Mouse (Mus musculus): Measurements from ENCODE around the gene Racgap1.

Racgap1 gene

DNA sequence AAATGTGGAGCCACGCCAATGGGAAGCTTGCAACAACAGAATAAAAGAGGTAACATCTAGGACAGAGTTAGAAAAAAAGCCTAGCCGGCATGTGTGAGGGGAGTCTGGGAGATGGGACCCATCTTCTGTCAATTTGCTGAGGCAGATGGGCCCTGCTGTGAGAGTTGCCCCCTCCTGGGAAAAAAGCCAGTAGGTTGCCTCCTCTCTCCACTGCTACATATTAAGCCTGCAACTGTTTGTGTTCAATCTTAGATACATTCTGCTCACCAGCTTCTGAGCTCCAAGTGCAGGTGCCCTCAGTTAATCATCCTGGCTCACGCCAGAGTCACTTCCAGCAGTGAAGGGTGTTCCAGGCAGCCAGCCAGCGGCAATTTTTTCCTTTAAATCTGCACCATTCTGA lies 31.6 kb downstream of the Racgap1 start:
- no peak for DNase-seq (ENCODE audit: low spot score in 2 of 2)

DNA sequence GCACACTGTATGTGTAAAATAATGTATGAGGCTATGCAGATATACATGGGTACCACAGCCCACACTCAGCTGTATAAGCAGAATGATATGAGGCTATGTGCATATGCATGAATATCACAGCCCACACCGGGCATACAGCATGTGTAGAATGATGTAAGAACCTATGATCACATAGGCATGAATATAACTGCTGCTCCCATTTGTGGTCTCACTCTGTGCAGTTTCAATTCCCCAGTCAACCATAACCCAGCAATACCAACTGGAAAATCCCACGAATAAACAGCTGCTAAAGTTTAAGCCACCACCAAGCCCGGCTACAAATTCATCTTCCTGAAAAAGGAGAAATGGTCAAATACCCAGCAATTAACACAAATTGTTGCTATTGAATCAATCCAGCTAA lies 32.9 kb downstream of the Racgap1 start:
- DNase-seq (ENCODE audit: low spot score in 2 of 2) = no peak

DNA sequence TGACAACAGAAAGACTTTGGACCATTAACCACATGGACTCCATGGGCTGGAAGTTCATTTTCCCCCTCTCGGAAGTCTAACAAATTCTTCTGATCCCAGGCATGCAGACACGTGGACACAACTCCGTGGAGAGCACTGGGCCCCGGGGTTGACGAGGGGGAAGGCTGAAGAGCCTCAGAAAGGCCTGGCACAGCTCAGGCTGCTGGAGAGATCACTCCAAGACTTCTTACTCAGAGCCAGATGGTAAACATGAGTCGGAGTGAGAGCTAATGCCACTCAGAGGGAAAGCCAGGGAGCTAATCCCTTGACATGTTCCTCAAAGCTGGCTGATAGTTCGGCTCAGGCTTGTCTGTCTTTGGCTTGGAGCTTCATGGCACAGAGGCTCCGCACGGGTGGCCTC lies 36.2 kb downstream of the Racgap1 start:
- no peak for DNase-seq (ENCODE audit: low spot score in 2 of 2)

DNA sequence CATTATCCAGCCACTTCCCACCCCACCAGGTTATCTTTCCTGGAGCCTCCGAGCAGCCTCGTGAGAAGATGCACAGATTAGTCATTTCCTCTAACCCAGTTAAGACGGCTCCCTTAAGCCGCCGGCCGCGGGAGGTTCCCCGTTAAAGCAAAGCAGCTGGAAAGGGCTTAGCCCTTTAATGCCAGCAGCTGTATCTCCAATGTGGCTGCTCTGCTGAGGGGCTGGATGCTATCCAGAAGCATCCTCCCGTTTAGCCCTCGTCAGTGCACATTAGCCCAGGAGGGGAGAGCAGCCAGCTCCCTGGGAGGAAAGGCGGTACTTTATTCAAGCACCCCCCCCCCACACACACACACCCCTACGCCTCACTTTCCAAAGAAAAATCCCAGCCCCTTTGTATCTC lies 36.7 kb downstream of the Racgap1 start:
- no peak for DNase-seq (ENCODE audit: low spot score in 2 of 2)

DNA sequence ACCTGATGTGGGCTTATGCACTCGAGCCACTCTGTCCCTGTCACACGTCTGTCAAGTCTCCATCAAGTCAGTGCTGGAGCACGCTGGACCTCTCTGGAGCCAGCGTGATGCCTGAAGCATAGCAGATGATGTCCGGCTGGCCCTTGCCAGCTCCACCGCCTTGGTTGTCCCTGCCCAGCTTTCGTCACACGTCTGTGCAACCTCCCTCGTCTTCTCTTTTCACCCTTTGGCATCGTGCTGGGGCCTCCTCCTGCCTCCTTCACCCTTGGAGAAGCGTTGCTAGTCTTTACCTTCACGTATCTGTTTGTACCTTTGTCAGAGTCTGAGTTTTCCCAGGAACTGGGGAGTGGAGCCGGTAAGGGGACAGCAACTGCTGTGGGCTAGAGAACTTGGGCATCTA lies 37.2 kb downstream of the Racgap1 start:
- no peak for DNase-seq (ENCODE audit: low spot score in 2 of 2)

DNA sequence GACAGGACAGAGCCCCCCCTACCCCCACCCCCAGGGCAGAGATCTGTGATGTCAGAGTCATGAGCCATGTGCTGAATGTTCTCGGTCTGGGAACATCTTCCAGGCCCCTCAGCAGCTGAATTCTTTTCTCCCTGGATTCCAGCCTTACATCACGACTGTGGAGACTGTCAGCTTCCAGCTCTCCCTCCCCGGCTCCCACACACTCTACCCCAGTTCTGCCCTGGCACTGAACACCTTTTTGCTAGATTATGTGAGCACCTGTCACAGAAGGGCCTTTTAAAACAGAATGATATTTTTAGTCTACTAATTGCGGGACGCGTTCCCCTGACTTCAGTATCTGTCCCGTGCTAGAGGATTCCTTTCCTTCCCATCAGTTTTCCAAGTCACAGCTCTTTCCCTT lies 39.9 kb downstream of the Racgap1 start:
- peak in 1 of 2 experiments; percentile 36 for DNase-seq (ENCODE audit: low spot score in 2 of 2)

DNA sequence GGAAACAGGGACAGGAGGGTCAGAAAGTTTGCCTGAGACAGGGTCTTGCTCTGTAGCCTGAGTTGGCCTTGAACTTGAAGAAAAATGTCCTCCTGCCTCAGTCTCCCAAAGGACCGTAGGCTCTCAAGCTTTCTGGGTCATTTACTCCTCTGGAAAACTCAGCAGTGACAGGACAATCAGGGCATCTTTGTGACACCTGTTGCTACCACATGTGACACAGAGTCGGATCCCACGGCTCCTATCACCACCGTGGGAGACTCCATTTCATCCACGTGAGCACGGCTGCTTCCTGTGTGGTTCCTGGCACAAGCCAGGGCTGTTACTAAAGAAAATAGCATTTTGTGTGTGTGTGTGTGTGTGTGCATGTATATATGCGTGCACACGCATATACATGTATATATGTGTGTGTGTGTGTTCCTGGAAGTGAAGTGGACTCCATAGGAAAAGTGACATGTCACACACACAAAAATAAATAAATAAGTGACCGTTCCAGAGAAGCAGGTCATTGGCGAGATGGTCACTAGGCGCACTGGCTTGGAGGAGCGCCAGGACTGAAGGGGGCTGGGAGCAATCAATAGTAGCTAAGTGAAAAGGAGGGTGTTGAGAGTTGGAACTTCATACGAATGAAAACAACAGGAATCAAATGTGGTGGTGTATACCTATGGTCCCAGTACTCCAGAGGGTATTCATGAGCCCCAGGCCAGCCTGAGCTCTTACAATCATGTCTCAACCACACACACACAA lies 42.9 kb downstream of the Racgap1 start:
- DNase-seq (ENCODE audit: low spot score in 2 of 2) = no peak

DNA sequence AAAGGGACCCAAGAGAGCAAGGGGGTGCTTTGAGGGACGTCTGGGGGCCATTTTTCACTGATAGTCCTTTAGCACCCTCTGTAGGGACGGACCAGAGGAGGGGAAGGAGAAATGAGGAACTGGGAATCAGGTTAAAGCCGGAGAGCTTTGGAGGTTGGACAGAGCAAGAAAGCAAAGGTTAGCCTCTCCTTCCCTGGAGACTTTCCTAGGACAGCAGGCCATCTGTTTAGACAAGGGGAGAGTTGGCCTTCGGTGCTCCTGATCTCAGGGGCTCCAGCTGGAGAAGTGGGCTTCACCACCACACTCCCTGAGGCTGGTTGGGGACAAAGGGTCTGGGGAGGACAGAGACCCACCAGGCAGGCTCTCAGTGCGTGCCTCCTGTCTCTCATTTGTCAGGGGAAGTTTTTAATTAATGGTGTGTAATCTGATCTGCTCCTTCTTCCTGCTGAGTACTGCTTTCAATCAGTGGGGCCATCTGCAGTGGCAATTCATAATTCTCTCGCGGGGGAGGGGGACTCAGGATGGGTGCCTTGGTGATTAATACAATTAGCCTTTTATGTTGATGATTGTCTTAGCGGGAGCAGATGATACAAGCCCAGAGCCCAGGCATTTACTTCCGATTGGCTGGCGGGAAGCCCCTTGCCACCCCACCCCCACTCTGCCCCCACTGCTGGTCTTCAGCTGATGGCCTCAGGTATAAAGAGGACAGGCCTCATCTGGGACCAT lies 43.9 kb downstream of the Racgap1 start:
- DNase-seq (ENCODE audit: low spot score in 2 of 2) = no peak

DNA sequence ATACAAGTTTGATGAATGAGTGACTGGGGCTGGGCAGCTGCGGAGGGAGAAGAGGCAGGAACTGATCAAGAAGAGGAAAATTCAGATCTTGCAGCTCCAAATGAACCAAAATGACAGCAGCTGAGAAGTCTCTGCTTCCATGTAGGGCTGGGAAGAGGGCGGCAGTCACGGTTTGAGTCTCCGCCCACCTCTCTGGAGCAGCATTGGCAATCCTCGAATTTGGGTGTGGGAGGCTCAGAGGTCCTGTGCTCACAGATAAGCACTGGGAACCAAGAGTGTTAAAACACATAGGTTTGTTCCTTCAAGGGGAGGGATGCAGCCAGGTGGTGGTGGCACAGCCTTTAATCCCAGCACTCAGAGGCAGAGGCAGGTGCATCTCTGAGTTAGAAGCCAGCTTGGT lies 44.9 kb downstream of the Racgap1 start:
- peak in 1 of 2 experiments; percentile 62 for DNase-seq (ENCODE audit: low spot score in 2 of 2)

DNA sequence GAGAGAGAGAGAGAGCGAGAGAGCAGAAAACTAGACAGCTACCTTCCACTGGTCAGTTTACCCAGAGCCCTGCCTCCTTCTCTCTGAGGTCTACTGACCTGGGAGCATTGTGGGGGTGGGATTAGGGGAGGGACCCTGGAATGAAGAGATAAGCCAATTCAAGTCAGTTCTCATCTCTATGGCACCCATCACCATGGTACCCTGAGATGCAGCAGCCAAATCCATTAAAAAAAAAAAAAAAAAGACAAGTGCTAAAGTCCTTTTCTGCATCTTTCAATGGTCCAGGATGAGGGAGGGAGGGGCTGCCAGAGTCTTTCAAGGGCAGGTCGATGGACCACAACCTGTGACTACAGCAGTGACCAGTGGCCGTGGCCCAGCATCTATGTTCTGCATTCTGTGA lies 45.9 kb downstream of the Racgap1 start:
- DNase-seq (ENCODE audit: low spot score in 2 of 2) = no peak

DNA sequence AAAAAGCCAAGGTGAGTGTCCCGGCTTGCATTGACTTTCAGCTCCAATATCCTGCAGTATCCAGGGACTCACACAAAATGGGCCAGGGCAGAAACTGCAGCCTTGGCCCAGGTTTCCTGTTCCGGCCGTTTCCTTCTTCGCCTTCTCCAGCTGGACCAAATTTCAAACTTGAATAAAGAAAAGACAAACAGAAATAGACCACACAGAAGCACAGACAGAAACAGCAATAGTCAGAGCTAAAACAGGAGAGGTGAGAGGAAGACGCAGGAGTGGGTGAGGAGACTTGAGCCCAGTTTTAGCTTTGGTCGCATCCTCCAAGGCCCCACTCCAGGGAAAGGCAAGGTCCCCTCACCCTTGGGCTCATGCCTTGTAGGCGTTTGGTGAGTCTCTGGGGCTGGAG lies 48.2 kb downstream of the Racgap1 start:
- peak in 1 of 2 experiments; percentile 38 for DNase-seq (ENCODE audit: low spot score in 2 of 2)

DNA sequence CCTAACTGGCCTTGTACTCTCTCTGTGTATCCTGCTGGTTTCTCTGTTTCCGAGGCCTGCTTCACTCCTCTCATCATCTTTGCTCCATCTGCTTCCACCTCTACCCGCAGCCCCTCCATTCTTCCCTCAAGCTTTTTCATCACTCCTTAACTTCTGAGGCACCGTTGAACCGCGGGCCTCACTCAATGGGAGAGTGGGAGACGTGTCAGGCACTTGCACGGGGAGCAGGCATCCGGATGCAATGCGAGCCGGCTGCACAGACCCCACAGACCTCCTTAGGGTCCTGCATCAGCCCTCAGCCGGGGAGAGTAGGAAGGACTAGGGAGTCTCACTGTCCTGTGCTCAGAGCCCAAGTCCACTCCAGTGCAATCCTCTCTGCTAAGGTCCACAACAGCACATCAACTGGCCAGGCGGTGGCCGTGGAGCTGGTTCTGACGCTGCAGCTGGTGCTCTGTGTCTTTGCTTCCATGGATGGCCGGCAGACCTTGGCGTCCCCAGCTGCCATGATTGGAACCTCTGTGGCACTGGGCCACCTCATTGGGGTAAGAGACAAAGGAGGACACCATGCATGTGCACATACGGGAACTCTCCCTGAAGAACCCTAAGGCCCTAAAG lies 49.1 kb downstream of the Racgap1 start:
- DNase-seq (ENCODE audit: low spot score in 2 of 2) = no peak

DNA sequence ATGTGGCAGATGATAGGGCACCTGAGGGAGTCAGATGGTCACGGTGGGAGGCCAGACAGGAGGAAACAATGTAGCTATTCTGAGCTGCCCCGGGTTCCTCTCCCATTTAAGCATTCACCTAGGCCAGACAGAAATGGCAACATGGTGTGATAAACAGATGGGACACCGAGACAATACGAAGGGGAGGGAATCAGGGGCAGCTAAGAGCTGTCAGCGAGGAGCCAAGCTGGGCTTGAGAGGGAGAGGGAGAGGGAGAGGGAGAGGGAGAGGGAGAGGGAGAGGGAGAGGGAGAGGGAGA lies 49.7 kb downstream of the Racgap1 start:
- no peak for DNase-seq (ENCODE audit: low spot score in 2 of 2)

DNA sequence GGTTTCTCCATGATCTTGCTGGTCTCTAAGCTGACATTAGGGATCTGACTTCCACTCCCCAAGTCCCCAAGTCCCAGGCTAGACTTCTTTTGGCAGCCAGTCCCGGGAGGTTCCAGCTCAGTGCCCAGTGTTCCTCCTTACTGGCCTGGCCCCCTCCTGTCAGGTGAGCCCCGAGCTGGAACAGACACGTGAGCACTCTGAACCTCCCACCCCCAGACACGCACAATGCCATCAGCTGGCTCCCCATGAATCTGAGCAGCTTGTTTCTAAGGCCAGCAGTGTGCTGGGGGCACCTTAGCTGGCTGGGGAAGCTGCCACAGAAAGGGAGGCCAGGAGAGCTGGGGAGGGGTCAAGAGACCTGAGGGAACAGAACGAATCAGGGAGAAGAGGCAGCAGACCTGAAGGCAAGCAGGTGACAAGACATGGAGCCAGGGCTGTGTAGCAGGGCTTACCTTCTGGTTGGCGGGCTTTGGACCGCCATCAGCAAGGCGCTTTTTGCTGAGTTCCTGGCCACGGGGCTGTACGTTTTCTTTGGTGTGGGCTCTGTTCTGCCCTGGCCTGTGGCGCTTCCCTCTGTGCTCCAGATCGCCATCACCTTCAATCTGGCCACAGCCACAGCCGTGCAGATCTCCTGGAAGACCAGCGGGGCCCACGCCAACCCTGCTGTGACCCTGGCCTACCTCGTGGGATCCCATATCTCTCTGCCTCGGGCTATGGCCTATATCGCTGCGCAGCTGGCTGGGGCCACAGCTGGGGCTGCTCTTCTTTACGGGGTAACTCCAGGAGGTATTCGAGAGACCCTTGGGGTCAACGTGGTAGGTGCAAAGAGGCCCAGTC lies 50.3 kb downstream of the Racgap1 start, which contains the start of gene Aqp6:
Aqp6 (plus strand) TSS at position 415 of the 837 bp plus-strand sequence.
- no peak for DNase-seq (ENCODE audit: low spot score in 2 of 2)

DNA sequence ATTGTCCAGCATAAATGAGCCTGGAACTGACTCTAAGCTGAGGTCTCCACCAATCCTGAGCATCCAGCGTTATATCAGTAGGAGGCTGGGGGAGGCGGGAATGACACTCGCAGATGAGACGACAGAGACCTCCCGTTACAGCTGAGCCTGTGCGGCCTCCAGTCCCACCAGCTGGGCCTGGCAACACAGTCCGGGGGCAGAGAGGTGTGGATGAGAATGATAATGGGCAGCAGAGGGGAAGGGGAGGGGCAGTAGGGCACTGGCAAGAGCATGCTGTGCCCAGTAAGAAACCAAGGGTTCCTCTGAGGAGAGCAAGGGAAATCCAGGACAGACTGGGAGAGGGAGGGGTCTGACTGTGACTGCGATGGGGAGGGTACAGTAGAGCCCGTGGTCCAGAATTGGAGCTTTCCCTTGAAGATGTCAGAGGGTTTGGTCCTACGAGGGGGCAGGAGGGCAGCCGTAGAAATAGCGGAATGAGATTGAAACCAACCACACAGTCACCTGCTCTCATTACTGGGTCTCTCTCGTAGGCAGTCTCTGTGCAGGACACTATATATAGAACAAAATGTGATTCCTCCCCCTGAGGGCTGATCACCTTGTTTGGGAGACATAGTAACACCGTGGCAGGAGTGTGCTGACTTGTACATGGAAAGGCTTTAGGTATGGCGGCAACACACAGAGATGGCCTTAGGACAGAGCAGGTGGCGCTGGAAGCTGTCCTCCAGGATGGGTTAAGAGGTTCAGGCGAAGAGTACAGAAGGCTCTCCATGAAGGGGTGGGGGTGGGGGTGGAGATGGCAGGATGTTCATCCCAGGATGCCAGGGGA lies 52.0 kb downstream of the Racgap1 start:
- DNase-seq (ENCODE audit: low spot score in 2 of 2) = no peak

DNA sequence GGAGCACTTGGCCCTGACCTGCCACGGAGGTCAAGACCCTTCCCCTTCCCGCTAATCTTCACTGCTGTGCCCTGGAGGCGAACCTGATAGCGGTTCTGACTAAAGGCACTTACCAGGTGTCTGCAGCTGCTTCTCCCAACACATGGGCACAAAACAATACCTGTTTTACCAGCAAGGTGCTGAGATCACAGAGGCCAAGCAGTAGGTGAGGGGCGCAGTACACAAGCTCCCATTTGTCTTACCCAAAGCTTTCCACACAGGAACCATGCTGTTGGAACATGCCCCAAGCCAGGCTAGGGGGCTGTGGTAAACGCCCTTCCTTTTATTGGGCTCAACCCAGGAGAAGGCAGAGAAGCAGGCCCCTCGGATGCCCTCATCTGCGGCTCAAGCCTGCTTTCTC lies 53.9 kb downstream of the Racgap1 start:
- no peak for DNase-seq (ENCODE audit: low spot score in 2 of 2)

DNA sequence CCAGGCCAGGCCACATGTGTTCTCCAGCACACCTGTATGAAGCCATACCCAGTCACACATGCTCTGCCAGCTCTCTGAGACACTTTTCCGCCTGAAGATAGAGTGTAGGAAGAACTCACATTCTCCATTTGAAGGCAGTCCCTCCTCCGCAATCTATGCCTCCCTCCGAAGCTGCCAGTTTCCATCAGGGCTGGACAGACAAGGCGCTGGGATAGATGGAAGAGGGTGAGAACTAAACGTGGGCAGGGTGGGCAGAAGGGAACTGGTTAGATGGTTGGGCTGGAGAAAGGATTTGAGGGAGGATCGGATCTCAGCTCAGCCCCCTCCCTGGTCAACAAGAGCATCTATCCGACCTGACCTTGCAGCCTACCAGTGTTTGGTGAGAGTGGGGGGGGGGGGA lies 54.6 kb downstream of the Racgap1 start:
- no peak for DNase-seq (ENCODE audit: low spot score in 2 of 2)

DNA sequence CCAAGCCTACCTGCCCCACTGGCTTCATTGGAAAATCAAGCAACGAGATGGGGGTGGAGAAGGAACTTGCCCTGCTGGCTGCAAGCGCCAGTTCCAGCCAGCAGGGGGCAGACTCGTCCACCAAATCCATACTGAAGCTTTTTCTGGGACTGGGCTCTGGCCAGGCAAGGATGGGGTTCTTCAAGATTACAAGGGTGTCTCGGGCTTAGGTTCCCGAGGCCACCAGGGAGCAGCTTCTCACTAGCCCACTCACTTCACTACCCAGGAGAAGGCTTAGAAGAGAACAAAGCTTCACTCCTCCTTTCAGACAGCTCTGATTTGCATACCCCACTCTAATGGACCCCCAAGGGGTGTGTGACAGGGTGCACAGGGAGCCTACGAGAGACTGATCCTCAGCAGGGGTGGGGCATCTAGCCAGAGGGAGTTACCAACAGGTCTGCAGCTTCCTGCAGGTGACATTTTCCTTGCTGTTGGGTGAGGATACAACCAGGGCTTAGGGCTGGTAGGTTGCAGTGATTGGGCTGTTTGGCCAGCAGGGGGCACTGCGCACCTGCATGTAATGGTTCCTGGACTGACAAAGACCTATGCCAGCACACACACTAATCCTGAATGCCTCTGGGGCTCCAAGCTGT lies 55.3 kb downstream of the Racgap1 start:
- peak; percentile 88 to 92 for DNase-seq (ENCODE audit: low spot score in 2 of 2)

DNA sequence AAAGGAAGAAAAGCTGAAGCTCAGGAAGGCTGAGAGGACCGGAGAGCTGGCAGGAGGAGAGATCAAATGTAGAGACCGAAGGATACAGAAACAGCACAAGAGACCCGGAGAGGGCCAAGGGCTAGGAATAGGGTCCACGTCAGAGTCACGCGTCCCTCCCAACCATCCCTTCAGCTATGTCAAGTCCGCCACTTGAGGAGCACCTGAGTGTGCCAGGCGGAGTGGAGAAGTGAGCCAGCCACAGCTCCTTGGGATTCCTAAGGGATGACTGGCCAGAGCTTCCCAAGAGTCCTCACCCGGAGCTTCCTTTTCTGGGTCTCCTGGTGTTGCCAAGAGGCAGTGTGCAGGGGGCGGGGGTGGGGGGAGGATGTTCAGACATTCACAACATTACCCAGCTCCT lies 56.5 kb downstream of the Racgap1 start:
- DNase-seq (ENCODE audit: low spot score in 2 of 2) = no peak

DNA sequence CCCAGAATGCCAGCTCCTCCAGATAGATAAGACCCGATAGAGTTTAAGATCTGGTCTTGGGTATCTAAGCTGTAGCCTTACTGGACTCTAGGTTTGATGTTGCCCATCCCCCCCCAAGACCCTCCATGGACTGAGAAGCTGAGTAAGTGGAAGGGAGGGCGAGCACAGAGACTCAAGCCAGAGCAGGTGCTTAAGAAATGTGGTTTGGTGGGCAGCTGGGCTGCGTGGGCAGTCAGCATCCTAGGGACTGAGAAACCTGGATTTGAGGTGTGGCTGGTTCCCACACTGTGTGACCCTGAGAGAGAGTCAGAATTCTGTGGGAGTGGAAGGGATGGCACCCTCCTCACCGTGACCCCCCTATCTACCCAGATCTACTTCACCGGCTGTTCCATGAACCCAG lies 58.6 kb downstream of the Racgap1 start:
- no peak for DNase-seq (ENCODE audit: low spot score in 2 of 2)

DNA sequence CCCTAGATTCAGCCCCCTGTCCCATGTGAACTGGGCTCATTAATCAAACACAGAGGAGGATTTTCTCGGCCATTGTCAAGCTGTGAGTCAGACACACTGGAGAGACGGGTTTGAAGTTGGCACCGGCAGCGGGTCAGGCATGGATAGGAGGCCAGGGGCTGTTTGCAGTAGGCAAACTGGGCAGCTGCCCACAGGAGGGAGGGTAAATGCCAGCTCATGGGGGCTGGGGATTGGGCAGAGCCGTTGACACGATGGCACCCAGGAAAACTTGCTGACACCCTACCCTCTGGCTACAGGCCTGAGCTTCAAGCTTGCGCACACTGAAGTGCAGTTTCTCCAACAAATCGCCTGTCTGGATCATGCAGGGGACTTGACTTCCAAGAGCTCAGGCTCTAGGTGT lies 59.3 kb downstream of the Racgap1 start:
- no peak for DNase-seq (ENCODE audit: low spot score in 2 of 2)

Data from frontal cortex, postnatal 36 days (tissue).